Mouse (Mus musculus): ENCODE measurements at regions not wholly inside any gene's neighbourhood (a gene's known extent, or its start where the extent isn't known, plus 50 kb on each side); places are given as distances from the start of the nearest gene placed in this dataset.

DNA sequence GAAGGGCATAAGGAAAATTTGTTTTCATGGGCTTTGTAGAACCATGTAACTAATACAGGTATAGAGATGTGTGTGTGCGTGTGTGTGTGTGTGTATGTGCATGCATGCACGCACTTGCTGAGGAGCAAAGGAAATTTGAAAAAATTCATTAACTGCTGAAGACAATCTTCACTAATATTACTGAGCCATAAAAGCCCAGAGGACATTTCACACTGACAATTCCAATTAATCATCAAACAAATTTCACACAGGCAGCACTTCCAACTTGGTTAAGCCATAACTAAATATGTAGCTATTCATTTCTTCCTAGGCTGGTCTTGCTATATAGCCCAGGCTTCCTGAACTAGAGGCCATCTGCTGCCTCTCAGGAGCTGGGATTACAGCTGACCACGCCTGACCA lies 815.6 kb upstream of the Sox9 start:
- TF ChIP-seq POLR2A (IDR thresholded peaks at IDR 0.05; ENCODE audit: extremely low read depth, insufficient read depth, low read length) (no peak), CTCF (IDR thresholded peaks at IDR 0.05; ENCODE audit: low read depth, low read length) (no peak)
